10 mouse cellular contexts compared by ENCODE assay signal in the genomic region with DNA sequence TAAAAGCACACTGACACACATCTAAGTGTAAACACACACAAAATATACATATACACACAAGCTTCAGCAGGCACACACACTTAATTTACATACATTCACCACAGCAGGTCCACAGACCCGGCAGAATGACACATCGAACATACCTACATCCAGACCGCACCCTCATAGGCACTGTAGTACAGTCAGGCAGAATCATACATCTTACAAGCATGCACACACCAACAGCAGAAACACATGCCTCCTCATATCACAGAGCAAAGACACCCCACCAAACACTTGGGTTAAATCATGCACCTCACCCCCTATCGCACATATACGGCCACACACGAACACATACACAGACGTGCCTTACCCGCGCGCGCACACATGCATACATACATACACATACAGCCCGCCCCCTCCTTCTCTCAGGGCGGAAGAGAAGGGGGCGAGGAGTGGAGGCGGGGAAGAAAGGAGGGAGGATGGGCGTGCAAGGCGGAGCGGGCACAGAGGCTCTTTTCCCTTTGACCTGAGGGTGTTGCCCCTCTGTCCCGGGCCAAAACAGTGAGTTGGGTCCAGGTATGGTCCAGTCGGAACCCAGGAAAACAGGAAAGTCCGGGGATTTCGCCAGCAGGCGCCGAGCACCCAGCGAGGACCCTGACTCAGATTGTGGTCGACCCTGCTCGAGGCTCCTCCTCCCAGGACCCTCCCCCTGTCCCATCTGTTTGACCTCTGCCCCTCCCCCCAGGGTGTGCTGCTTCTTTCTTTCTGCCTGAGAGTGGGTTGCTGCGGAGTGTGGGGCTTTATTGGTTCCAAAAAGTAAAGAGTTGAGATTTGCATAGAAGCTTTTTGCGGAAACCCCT. TPM values are rescaled to one million over a fixed set of nuclear protein-coding genes. Genes with fewer than 3 reads are reported as not detected.
DNase-seq lines count a peak whose midpoint lies in the region; ATAC-seq and TF ChIP-seq lines count a peak whose summit lies in the region.
"Had no signal": no experiment of that assay in that cellular context is flagged by ENCODE, and none has a peak within 500 bp of the region (broad histone marks: within the 10 kb centered on the region; RNA-seq: fewer than 3 reads in every experiment).

No protein-coding gene starts in this region.

- H3K4me3 ChIP-seq in ES-Bruce4 (ENCODE audit: low read depth, low read length), result peak overlapping the region; percentile 75
- H3K4me3 ChIP-seq in hindbrain, embryonic 15.5 days, result peak overlapping the region; percentile 39
- peak overlapping the region; percentile 42 for H3K4me3 ChIP-seq in midbrain, embryonic 12.5 days
- no peak overlapping the region for H3K4me3 ChIP-seq in layer of hippocampus, adult 2 months
- H3K4me3 ChIP-seq: myocyte had no signal

- peak overlapping the region; percentile 62 for H3K4me2 ChIP-seq in hindbrain, embryonic 15.5 days
- H3K4me2 ChIP-seq in midbrain, embryonic 12.5 days (replicated peaks), result peak overlapping the region; percentile 54

- TF ChIP-seq CTCF in ES-Bruce4 (IDR thresholded peaks at IDR 0.05; ENCODE audit: low read depth, low read length), result no peak
- TF ChIP-seq CTCF in brain, embryonic 14.5 days (IDR thresholded peaks at IDR 0.05; ENCODE audit: borderline replicate concordance, extremely low read depth, insufficient read depth, insufficient read length), result no peak
- TF ChIP-seq CTCF in layer of hippocampus, adult 2 months (conservative IDR thresholded peaks at IDR 0.05), result no peak

- no peak for TF ChIP-seq EP300 in ES-Bruce4 (IDR thresholded peaks at IDR 0.05; ENCODE audit: insufficient read depth, low read depth, low read length)

- no peaks in the 10 kb centered on the region for H3K36me3 ChIP-seq in ES-Bruce4 (ENCODE audit: control insufficient read depth, insufficient read depth, low read length, poor library complexity, severe bottlenecking)
- no peaks in the 10 kb centered on the region for H3K36me3 ChIP-seq in hindbrain, embryonic 15.5 days
- H3K36me3 ChIP-seq in midbrain, embryonic 12.5 days, result no peaks in the 10 kb centered on the region

- H3K27ac ChIP-seq in ES-Bruce4 (ENCODE audit: insufficient read depth, low read length), result no peak overlapping the region
- no peak overlapping the region; the same call in 1 of the 2 replicates for H3K27ac ChIP-seq in hindbrain, embryonic 15.5 days (replicated peaks)
- H3K27ac ChIP-seq in midbrain, embryonic 12.5 days (replicated peaks), result peak overlapping the region; percentile 30; the same call in 1 of the 2 replicates
- H3K27ac ChIP-seq in layer of hippocampus, adult 2 months, result no peak overlapping the region

- peak; percentile 85 for ATAC-seq in hindbrain, embryonic 15.5 days (ENCODE audit: low FRiP score, low read depth)
- ATAC-seq in midbrain, embryonic 12.5 days (ENCODE audit: low FRiP score, low read depth), result peak; percentile 91

- no peaks in the 10 kb centered on the region for H3K4me1 ChIP-seq in ES-Bruce4 (ENCODE audit: control insufficient read depth, insufficient read depth, low read length)
- H3K4me1 ChIP-seq in hindbrain, embryonic 15.5 days (replicated peaks), result peaks cover 14% of the 10 kb centered on the region; the same call in 1 of the 2 replicates
- H3K4me1 ChIP-seq in midbrain, embryonic 12.5 days, result no peaks in the 10 kb centered on the region

- H3K9ac ChIP-seq in ES-Bruce4 (ENCODE audit: low read depth, poor library complexity, severe bottlenecking), result no peak overlapping the region
- peak overlapping the region; percentile 31 for H3K9ac ChIP-seq in hindbrain, embryonic 15.5 days
- peak overlapping the region; percentile 31; the same call in 1 of the 2 replicates for H3K9ac ChIP-seq in midbrain, embryonic 12.5 days (replicated peaks)

- no peaks in the 10 kb centered on the region for H3K9me3 ChIP-seq in ES-Bruce4 (replicated peaks; ENCODE audit: control insufficient read depth, insufficient read depth, low read length, poor library complexity, severe bottlenecking)
- H3K9me3 ChIP-seq in hindbrain, embryonic 15.5 days, result no peaks in the 10 kb centered on the region
- H3K9me3 ChIP-seq in midbrain, embryonic 12.5 days, result no peaks in the 10 kb centered on the region

- 15% methylated on average over 23 of the region's 29 CpGs for WGBS in hindbrain, embryonic 15.5 days
- 31% methylated on average over 26 of the region's 29 CpGs for WGBS in midbrain, embryonic 12.5 days

- TF ChIP-seq POLR2A in ES-Bruce4 (IDR thresholded peaks at IDR 0.05; ENCODE audit: insufficient read depth, low read length), result no peak
- no peak for TF ChIP-seq POLR2A in brain, embryonic 14.5 days (IDR thresholded peaks at IDR 0.05; ENCODE audit: borderline replicate concordance, extremely low read depth, insufficient read depth, insufficient read length, poor library complexity, severe bottlenecking)

- peak; percentile 61 for DNase-seq in brain, embryonic 14.5 days (ENCODE audit: low read depth)
- DNase-seq in right cerebral cortex, adult 18-20 months, result no peak
- DNase-seq in layer of hippocampus, adult 2 months (ENCODE audit: low spot score in 2 of 2), result no peak
- DNase-seq in right cerebral cortex, adult 2 months (ENCODE audit: low spot score in 2 of 2), result no peak
- DNase-seq: adrenal gland, postnatal 25 days; heart, postnatal 10 days had no signal

- no peaks in the 10 kb centered on the region for H3K27me3 ChIP-seq in ES-Bruce4 (ENCODE audit: control insufficient read depth, insufficient read depth, low read length, poor library complexity, severe bottlenecking)
- H3K27me3 ChIP-seq in hindbrain, embryonic 15.5 days, result no peaks in the 10 kb centered on the region
- H3K27me3 ChIP-seq in midbrain, embryonic 12.5 days, result peaks cover 5% of the 10 kb centered on the region; the same call in 1 of the 2 replicates

RNA-seq across cellular contexts. Expression of a gene that starts 16.4 kb away (rescaled TPM):
- polyA plus RNA-seq in ES-Bruce4 (2011; ENCODE audit: insufficient read depth, insufficient read length, low read depth, missing spikeins), result 0.51 and 0.84 TPM in 2 replicates
- 1.5 and 3.2 TPM in 2 replicates for polyA plus RNA-seq in brain, embryonic 14.5 days (2012; rRNA removed)
- polyA plus RNA-seq in hindbrain, embryonic 15.5 days (2015; fragmentation: Nextera tagmentation; extraction: Ambion mirVana), result 7.4 and 8.9 TPM in 2 replicates
- 1.2 and 2.1 TPM in 2 replicates for polyA plus RNA-seq in midbrain, embryonic 12.5 days (2016; fragmentation: Nextera tagmentation; extraction: Ambion mirVana)
- under 1 TPM; 0.56 to 0.97 TPM for total RNA-seq in layer of hippocampus, adult 2 months (2021)
